Mouse (Mus musculus): Measurements from ENCODE around the gene Slc44a4.

Slc44a4 gene

DNA sequence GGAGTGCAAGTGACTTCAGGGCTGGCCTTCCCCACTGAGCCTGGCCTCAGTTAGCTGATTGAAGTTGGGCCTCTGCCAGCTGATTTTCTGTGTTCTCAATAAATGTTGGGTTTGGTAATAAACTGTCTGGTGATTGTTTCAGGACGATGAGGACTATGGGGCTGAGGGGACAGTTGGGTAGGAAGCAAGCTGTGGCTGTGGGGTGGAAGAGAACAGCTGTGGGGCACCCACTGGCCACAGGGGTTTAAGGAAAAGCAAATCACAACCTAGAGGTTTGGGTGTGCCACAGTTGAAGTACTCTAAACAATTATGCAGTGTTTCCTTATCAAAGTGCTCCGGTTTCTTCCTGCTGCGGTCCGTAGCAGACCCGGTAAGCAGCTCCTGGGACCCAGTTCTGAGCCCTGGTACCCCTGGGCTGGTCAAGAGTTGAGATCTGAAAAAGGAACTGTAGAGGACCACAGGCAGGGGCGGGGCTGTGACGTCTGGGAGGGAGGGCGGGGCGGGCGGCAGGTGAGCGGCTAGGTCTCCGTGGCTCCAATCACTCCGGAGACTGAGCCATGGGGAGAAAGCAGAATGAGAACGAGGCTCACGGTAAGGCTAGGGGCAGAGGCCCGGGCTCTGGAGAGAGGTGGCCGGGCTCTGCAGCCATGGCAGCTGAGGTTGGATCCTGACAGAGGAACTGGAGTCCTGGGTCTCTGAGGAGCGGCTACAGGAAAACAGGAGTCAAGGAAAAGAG is at the start of gene Slc44a4:
Gene Slc44a4, plus strand, starts transcription at position 537 of the 736 bp plus-strand sequence.
- no peak for DNase-seq (ENCODE audit: low spot score)

DNA sequence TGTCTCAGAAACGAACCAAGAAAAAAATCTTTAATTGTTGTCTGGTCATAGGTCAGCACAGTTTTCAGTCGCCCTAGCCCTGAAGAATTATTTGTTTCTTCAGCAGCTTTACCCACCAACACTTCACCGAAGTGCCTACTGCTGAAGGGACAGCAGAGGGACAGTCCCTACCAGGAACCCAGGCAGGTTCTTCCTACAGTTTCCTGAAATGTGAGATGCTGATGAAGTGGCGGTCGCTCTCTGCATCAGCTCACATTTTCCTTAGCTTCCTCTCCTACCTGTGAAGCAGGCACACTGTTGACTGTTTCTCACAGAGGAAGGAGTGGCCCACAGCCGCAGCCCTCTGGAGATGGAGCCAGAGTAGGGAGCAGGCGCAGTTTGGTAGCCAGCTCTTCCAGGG is 48.3 kb upstream of the Slc44a4 start:
- no peak for DNase-seq (ENCODE audit: low spot score)

DNA sequence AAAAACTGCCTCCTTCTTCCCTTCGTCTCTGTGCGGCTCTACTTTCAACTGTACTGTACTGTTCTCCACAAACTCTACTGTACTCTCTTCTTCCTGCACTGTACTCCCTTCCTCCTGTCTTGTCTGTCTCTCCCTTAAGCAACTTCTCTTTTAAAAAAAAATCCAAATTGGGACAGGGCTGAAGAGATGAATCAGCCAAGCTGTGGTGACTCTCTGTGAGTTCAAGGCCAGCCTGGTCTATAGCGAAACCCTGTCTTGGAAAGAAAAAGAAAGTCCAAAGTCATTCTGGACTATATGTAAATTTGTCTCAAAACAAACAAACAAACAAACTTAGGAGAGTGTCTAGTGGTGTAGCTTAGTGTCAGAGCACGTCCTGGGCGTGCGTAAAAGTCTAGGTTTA is 39.9 kb upstream of the Slc44a4 start:
- DNase-seq (ENCODE audit: low spot score) = no peak

DNA sequence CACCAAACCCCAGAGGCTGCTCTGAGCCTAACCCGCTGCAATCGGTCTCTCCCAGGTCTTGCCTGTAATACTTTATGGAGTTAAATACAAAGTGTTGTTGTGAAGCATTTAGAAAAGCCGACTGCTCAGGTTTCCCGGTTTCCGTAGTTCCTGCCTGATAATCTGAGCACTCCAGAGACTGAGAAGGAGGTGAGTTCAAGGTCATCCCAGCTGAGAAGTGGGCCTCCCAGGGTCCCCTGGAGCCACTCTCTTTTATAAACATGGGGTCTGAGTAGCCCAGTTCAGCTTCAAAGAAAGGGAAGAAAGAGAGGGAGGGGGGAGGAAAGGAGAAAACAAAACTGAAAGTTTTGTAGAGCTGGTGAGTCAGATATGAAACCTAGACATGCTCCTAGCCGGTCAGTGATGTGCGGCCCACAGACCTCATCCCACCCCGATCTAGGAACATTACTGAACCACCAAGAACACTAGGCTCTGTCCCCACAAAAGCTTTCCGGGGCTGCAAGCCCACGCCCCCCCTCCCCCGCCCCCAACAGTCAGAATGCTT is 34.9 kb upstream of the Slc44a4 start, which contains the start of gene Zbtb12:
Gene Zbtb12, plus strand, starts transcription at position 148 of the 544 bp plus-strand sequence.
- no peak for DNase-seq (ENCODE audit: low spot score)

DNA sequence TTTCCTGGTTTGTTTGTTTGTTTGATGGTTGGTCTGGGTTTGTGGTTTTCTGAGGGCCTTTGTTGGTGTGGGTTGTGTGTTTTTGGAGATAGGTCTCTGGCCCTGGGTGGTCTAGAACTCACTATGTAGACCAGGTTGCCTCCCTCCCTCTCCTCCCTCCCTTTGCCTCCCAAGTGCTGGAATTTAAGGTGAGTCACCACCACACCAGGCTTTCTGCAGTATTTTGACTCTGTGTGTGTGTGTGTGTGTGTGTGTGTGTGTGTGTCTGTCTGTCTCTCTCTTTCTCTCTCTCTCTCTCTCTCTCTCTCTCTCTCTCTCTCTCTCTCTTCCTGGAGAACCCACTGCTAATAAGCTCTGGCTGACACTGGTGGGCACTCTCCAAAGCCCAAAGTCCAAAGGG is 33.1 kb upstream of the Slc44a4 start:
- DNase-seq (ENCODE audit: low spot score) = no peak

DNA sequence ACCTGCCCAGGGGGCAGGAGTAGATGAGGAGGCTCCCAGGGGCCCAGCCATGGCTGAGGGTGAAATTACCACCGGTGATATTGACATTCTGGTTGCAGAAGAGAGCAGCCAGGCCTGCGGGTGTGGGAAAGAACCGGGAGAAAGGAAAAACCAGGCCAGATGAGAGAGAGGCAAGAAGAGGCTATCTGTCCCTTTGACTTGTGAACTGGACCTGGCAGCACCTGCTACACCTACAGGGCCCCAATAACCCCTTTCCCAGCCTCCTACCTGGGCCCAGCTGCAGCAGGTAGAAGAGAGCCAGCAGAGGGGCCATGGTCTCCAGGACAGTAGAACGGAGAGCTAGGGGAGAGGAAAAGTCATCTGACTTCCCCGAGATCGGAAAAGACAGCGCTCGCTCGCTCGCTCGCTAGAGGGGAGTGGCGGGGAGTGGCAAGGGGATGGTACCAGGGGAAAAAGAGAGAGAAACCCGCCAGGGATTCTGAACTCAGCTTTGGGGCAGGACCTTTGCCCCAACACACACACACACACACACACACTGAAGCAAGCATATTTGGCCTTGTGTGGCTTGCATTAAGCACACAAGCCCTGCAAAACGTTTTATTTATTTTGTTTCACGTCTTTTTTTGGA is 32.5 kb upstream of the Slc44a4 start, which contains the start of gene Gm20547:
Gene Gm20547, minus strand, starts transcription at position 360 of the 628 bp plus-strand sequence.
- no peak for DNase-seq (ENCODE audit: low spot score)

DNA sequence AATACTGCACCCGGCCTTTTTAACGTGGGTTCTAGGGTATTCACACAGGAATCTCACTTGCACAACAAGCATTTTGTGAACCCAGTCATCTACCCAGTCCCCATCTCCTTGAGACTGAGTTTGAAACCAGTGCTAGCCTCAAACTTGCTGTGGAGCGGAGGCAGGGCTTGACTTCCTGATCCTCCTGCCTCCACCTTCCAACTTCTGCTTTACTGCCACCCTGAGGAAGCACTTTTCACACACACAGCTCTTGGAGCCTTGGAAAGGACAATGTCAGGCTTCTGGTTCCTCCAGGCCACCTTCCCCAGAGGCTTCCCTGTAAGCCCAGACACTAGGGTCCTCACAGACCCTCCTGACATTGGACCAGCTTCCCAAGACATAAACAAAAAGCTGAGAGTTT is 30.9 kb upstream of the Slc44a4 start:
- DNase-seq (ENCODE audit: low spot score) = no peak

DNA sequence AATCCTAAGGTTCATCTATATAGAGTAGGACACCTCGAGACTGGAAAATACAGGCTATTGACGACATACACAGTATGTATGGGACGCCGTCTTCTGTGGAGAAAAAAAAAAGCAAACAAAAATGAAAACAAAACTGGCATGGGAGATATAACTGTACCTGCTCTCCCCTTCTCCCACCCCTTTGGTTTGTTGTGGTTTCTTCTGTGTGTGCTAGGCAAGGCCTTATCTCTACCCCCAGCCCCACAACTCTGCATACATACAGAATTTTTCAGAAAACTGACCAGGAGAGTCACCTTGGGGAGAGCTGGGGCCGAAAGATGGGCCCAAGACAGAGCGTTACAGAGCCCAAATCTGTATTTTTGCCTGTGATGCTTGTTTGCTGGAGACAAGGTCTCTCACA is 29.6 kb upstream of the Slc44a4 start:
- no peak for DNase-seq (ENCODE audit: low spot score)

DNA sequence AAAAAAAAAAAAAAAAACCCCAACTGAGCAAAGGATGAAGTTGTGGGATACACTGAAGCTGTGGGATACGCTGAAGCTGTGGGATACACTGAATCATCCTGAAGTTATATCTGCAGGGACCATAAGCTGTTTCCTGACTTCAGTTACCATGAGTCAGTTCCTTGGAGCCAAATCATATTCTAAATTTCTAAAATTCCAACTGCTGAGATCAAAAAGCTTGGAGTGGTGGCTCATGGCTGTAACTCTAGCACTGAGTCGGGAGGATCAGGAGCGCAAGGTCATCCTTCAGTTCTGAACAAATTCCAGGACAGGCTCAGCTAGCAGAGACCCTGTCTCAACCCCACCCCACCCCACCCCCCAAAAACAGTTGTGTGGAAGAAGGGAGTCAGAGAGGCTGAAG is 28.7 kb upstream of the Slc44a4 start:
- no peak for DNase-seq (ENCODE audit: low spot score)

DNA sequence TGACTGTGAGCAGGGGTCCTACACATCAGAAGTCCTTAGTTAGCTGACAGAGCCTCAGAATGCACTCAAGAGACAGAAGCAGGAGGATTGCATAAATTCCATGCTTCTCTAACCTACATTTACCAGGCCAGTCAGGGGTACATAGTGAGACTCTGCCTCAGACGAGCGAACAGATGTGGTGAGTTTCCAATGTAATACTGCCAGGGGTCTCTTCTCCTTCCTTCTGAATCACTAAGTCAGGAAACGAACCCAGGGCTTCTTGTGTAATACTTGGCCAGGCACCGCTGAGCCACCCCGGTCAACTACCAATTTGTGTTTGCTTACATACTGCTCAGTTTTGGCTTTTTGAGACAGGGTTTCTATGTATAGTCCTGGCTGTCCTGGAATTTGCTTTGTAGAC is 26.3 kb upstream of the Slc44a4 start:
- no peak for DNase-seq (ENCODE audit: low spot score)

DNA sequence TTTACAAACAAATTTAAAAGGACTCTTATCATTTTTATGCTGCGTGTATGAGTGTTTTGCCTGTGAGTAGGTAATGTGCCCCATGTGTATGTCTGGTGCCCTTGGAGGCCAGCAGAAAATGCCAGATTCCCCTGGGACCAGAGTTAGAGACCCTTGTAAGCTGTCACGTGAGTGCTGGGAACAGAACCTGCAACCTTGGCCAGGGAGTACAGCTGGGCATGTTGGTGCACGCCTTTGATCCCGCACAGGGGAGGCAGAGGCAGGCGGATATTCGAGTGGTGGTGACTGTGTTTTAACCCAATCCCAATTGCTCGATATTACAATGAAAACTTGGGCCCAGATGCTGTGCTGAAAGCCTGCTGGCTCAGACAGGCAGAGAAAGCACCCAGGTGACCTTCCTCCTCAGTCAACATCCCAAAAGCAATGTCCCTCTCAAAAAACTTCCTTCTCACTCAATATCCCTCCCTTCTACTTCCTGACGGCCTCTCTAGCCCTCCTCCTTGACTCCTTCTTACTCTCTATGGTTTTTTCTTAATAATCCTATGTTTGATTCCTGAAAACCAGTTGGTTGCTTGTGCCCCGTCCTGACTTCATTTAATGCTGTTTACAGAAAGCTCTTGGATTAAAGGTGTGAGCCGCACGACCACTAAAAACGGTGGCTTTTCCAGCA is 24.1 kb upstream of the Slc44a4 start:
- DNase-seq (ENCODE audit: low spot score) = no peak

DNA sequence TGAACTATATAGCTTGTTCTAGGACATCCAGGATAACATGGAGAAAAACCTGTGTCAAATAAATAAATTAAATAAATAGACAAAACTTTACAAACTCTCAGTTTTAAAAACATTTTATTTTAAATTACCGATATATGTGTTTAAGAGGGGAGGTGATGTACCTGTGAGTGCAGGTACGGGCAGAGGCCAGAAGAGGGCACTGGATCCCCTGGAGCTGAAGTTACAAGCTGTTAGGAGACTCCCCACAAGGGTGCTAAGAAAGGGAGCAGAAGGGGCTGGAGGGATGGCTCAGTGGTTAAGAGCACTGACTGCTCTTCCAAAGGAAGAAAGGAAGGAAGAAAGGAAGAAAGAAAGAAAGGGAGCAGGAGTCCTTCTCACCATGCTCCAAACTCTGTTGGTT is 22.9 kb upstream of the Slc44a4 start:
- no peak for DNase-seq (ENCODE audit: low spot score)

DNA sequence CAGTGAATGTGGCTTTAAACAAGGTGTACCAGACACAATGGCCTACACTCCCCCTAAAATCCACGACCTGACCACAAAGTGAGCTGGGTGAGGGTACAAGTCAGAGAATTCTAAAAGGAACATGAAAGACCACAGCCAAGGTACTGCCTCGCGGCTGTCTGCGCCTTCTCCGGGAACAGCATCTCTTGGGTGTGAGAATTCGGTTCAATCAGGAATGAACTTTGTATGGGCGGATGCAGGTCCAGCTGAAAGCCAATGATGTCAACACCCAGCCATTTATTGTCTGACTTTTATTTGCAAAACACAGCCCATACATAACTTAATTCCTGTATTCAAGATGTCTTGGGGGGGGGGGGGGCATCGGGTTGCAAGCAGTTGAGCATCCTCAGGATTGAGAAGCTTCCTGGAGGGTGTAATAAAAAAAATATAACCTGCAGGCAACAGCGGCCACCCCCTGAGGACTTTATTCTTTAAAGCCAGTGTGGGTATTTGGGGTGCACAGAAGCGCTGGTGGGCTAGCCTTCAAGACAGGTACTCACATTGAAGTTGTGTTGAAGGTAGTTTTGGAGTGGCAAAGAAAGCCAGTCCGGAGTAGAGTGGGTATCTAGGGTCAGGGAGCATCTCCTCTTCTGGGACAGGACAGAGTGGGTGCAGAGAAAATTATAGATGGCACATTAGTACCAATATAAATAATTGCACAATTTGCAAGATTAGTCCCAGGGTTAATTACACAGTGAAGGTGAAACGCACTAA is 21.0 kb upstream of the Slc44a4 start:
- DNase-seq (ENCODE audit: low spot score) = no peak

DNA sequence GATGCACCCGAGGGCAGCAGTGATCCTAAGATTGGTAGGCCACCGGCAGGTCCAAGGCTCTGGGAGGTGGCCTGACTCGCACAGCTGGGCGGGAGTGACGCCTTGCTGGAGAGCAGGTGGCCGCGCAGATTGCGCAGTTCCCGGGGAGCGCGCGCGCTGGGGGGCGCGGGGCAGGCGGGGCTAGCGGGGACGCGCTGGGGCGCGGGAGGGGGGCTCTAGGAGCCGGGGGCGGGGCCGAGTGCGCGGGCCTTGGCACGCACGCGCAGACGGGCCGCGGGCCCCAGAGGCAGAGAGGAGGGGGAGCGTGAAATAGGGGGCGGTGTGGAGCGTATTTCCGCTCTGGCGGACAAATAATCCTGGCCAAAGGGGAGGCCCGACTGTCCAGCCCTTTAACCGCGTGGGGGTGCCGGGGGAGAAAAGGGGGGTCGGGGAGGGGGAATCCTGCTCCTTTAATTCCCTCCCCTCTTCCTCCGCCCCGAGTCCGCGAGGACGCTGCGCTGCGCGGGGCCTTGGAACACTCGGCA is 20.1 kb upstream of the Slc44a4 start:
- DNase-seq (ENCODE audit: low spot score) = peak; percentile 93

DNA sequence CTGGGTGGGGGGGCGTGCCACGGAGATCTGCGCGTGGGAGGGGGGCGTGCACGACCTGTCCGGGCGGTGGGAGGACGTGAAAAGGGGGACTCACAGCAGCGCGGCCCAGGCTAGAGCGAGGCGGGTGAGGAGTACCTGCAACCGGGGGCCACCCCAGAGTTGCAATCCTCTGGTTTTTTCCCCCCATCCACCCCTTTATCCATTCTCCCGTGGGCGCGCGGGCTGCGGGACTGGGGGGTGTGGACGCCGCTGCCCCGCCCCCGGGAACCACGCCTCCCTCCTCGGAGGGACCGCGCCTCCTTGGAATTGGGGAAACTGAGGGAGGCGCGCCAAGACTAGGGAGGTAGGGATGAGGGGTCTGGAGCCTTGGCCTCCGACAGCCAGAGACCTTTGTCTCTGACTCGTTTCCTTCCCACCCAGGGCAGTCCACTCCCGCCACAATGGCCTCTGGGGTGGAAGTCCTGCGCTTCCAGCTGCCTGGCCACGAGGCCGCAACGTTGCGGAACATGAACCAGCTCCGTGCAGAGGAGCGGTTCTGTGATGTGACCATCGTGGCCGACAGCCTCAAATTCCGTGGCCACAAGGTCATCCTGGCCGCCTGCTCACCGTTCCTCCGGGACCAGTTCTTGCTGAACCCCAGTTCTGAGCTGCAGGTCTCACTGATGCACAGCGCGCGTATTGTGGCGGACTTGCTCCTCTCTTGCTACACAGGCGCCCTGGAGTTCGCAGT is 19.3 kb upstream of the Slc44a4 start:
- no peak for DNase-seq (ENCODE audit: low spot score)

DNA sequence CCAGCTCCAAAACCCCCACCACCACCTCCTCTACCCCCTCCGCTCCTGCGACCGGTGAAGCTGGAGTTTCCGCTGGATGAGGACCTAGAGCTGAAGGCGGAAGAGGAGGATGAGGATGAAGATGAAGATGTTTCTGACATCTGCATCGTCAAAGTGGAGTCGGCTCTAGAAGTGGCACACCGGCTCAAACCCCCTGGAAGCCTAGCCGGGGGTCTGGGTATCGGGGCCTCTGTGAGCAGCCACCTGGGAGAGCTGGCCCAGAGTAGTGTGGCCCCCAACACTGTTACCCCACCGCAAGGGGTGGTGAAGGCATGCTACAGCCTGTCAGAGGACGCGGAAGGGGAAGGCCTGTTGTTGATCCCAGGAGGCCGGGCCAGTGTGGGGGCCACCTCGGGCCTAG is 18.5 kb upstream of the Slc44a4 start:
- no peak for DNase-seq (ENCODE audit: low spot score)

DNA sequence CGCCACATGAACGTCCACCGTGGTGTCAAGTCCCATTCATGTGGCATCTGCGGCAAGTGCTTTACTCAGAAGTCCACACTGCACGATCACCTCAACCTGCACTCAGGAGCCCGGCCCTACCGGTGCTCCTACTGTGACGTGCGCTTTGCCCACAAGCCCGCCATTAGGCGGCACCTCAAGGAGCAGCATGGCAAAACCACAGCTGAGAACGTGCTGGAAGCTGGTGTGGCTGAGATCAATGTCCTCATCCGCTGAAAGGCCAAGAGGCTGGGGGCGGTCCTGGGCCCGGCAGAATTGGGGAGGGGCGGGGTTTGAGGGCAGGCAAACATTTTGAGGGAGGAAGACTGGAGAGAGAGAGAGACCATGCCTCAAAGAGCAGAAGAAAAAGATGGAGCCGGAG is 17.9 kb upstream of the Slc44a4 start:
- DNase-seq (ENCODE audit: low spot score) = no peak

DNA sequence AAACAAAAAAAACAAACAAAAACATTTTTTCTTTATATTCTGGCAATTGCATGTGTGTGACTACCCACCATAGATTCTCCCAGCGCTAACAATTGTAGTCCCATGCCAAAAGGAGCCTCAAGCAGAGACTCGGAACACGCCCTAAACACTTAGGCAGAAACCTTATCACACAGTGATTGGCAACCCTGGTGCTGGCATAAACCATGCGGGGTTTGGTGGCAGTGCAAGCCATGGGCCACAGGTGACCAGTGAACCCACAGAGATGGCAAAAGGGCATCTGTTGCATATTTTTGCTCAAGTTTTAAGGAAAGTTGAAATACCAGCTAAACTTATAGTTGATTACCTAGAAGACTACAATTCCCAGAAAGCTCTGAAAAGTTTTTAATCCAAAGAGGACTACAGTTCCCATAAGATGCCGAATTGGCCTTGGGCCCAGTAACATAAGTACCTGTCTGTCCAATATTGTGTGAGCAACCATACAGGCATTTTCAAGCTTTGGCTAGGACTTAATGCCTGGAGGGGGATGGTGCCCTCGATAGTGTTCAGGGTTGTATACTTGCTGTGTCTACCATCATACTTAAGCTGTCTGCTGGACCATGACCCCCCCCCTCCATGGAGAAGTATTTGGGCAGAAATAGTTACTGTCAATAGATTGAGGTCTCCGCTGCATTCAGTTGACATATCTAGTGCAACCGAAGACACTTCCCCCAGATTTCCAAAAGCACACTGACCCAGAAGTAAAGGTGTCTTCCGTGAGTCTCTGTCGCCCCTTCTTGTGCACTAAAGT is 16.7 kb upstream of the Slc44a4 start:
- DNase-seq (ENCODE audit: low spot score) = no peak

DNA sequence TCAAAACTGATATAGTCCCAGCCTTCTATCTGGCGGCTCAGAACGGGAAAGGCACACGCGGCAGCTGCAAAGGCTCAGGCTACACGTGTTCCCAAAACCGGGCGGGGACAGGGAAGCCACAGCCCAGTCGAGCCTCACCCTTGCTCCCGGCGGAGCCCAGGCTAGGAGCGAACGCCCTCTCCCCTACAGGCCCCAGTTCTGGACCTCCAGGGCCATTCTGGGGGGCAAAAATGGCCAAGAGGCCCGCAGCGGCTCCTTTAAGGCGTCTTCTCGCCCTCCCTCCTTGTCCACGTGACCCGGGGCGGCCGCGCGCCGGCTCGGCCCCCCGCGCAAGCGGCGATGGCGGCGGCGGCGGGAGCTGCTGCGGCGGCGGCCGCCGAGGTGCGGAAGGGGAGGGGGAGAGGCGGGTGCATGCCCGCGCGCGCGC is 16.1 kb upstream of the Slc44a4 start, which contains the start of the genes C2 and Ehmt2:
Gene C2, minus strand, starts transcription at position 106 of the 427 bp plus-strand sequence.
Gene Ehmt2, plus strand, starts transcription at position 310 of the 427 bp plus-strand sequence.
- peak; percentile 75 for DNase-seq (ENCODE audit: low spot score)

DNA sequence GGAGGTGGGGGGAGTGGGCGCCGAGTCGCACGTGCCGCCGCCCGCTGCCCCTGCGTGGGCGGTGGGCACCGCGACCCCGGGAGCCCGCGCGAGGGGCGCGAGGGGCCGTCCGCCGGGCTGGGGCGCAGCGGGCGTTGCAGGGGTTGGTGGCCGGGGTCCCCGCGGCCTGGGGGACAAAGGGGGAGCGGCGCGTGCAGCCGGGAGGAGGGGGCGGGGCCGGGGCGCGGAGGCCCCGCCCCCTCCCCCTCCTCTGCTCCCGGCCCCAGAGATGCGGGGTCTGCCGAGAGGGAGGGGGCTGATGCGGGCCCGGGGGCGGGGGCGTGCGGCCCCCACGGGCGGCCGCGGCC is 15.6 kb upstream of the Slc44a4 start:
- no peak for DNase-seq (ENCODE audit: low spot score)
